Mouse (Mus musculus): ENCODE results near the gene Ccdc84.
"Not testable (repeated sequence)": the region's sequence is repeated elsewhere in the genome, so short reads cannot be mapped to it uniquely, and the experiment has no call there.

Gene Ccdc84

GRCm38 (mm10) chr9:44361931-44362330, 56.4 kb downstream of the Ccdc84 start:
- DNase-seq (ENCODE audit: low spot score in 2 of 2): not testable (repeated sequence)

DNA sequence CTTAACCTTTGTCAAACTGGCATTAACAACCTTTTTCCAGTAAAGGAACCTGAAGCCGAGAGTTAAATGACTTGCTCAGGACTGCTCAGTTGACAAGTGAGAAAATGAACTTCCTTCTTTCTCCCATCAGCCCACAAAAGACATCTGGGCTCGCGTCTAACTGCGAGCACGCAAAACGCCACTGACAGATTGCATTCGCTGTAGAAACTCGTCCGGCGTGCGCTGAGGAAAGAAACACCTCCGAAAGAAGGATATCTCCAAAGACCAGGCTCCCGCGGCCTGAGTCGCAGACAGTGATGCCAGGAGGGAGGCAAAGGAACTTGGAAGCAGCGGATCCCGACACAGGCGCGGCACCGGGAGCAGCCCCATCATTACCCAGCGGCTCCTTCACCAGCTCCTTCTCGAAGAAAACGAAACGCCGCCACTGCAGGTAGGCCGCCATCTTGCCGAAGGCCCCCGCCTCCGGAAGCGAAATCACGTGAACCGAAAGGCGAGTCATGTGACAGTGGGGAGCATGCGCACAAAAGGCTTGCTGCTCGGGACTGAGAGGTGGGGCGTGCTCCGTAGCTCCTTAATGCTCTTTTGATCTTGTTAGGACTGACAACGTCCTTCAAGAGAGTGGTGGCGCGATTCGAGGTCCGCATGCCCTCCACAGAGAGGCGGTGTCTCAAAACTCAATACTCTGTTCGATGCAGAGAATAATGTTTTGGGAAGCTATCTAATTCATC, 57.0 kb downstream of the Ccdc84 start, which contains the start of gene Vps11:
TSS of gene Vps11 (minus strand) at position 481 of the 728 bp plus-strand sequence.
- peak; percentile 89 to 95 for DNase-seq (ENCODE audit: low spot score in 2 of 2)
